Mouse (Mus musculus) testis, postnatal 14 days (tissue): ENCODE measurements around the gene Comtd1.

Experiments used
- DNase-seq: peaks from one replicate; pipeline ENCODE4 v3.0.0; 2021; ENCODE audit warnings: low spot score

The Comtd1 gene

DNA sequence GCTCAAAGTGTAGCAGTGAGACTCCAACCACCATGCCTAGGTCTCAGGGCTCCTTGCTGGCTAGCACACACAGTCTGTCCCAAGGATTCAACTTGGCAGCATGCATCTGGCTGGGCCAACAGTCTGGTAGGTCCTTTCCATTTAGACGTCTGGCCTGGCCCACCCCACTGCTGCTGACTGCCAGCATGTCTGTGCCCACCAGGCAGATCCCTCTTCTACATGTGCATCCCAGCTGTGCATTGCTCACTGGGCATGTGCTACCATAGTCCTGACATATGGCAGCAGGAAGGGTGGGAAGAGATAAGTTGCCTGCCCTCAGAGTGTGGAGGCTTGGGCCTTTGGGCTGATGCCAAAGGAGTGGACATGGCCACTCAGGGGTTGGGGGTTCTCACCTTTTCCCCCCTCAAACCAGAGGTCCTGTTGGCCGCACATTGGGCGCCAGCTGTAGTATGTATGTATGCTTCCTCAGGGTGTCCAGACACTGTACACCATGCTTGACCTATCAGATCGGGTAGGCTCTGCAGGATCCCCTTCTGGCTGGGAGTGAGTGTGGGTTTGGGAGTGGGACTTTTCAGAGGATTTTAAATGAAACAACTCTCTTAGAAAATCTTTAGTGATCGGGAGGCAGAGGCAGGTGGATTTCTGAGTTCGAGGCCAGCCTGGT lies 46.1 kb downstream of the Comtd1 start:
- DNase-seq = no peak

DNA sequence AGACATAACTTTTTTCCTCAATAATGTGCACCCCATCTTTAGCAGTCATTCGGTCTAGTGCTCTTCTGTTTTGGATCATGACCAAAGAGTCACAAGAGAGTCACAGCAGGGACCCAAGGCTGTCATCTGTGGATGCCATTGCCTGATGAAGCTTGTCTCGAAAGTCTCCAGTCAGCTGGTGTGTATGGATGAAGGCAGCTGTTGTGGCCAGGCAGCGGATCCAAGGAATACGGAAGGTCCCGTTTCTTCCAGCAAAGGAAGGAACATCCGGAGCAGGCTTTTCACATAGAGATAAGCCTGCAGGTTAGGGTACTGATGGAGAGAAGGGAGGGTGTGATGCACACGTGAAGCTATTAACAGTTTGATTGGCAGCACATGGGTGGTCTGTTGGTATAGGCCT lies 47.2 kb downstream of the Comtd1 start:
- DNase-seq = no peak

GRCm38 (mm10) chr14:21800641-21801040 lies 48.1 kb downstream of the Comtd1 start:
- DNase-seq = no peak
